Mouse (Mus musculus) embryonic facial prominence, embryonic 10.5 days (tissue): Measurements from ENCODE around the gene Slc2a6. TPM values are rescaled to one million over a fixed set of nuclear protein-coding genes. Genes with fewer than 3 reads are reported as not detected.
A peak's percentile ranks its signal among the peaks of the same experiment; 100 is the strongest.

Source experiments
- DNase-seq: peaks from one replicate; pipeline ENCODE4 v3.0.0-alpha.2; 2017; ENCODE audit warnings: low spot score
- H3K27ac ChIP-seq: fragments of 300-500 bp; sonication (generic); replicated peaks from 2 replicates; pipeline ENCODE4 v1.5.1; 2016; ENCODE audit warnings: mild to moderate bottlenecking
- H3K27me3 ChIP-seq: fragments of 300-500 bp; sonication (generic); replicated peaks from 2 replicates; pipeline ENCODE4 v1.6.1; 2016; ENCODE audit warnings: low read depth, mild to moderate bottlenecking; ENCODE audit not compliant: poor library complexity, severe bottlenecking
- H3K36me3 ChIP-seq: fragments of 300-500 bp; sonication (generic); replicated peaks from 2 replicates; pipeline ENCODE4 v1.6.1; 2016; ENCODE audit warnings: mild to moderate bottlenecking, moderate library complexity
- H3K4me1 ChIP-seq: fragments of 300-500 bp; sonication (generic); 2 replicates; pipeline ENCODE4 v1.6.1; 2016
- H3K4me3 ChIP-seq: fragments of 300-500 bp; sonication (generic); 2 replicates; pipeline ENCODE4 v1.5.1; 2016; ENCODE audit warnings: mild to moderate bottlenecking, moderate library complexity
- H3K9me3 ChIP-seq: fragments of 300-500 bp; sonication (generic); 2 replicates; pipeline ENCODE4 v1.6.1; 2016; ENCODE audit warnings: mild to moderate bottlenecking
- WGBS: fragments of 180-500 bp; shearing (Covaris S2); methylation state at CpG from one replicate; pipeline ENCODE4 v1.1.7; 2016; 5-methylcytosine and 5-hydroxymethylcytosine counted together
- polyA plus RNA-seq: library from polyadenylated mRNA; unstranded; fragments of >200 nt; fragmentation: Nextera tagmentation; extraction: Ambion mirVana; gene quantifications from 2 replicates; pipeline ENCODE4 v1.2.1, GENCODE M21; 2016

Gene Slc2a6
- polyA plus RNA-seq, 1 experiment from 2014 or later: 2.3 TPM

- no peak overlapping the region for H3K27ac ChIP-seq
- H3K9me3 ChIP-seq: no peaks in the 10 kb centered on the region
- H3K4me3 ChIP-seq: no peak overlapping the region
- whole genome bisulfite sequencing: 91% methylated on average over 7 of the region's 7 CpGs
- H3K27me3 ChIP-seq: no peaks in the 10 kb centered on the region
- H3K4me1 ChIP-seq: no peaks in the 10 kb centered on the region
- no peaks in the 10 kb centered on the region for H3K36me3 ChIP-seq
- DNase-seq: no peak
Measured at GRCm38 (mm10) chr2:26997993-26998392, 29.8 kb downstream of the Slc2a6 start.

- no peaks in the 10 kb centered on the region for H3K9me3 ChIP-seq
- no peak for DNase-seq
- no peaks in the 10 kb centered on the region for H3K27me3 ChIP-seq
- no peaks in the 10 kb centered on the region for H3K4me1 ChIP-seq
- WGBS: 82% methylated on average over 1 of the region's 1 CpGs
- no peak overlapping the region for H3K27ac ChIP-seq
- H3K36me3 ChIP-seq: no peaks in the 10 kb centered on the region
- no peak overlapping the region for H3K4me3 ChIP-seq
Measured at GRCm38 (mm10) chr2:26997498-26997897, 30.3 kb downstream of the Slc2a6 start.

- 83% methylated on average over 3 of the region's 3 CpGs for WGBS
- H3K4me1 ChIP-seq: no peaks in the 10 kb centered on the region
- H3K27ac ChIP-seq: no peak overlapping the region
- DNase-seq: no peak
- no peaks in the 10 kb centered on the region for H3K27me3 ChIP-seq
- no peaks in the 10 kb centered on the region for H3K36me3 ChIP-seq
- no peaks in the 10 kb centered on the region for H3K9me3 ChIP-seq
- H3K4me3 ChIP-seq: no peak overlapping the region
Measured at GRCm38 (mm10) chr2:26993936-26994335, 33.9 kb downstream of the Slc2a6 start.

GRCm38 (mm10) chr2:26984640-26985039 lies 43.2 kb downstream of the Slc2a6 start:
- H3K9me3 ChIP-seq: no peaks in the 10 kb centered on the region
- no peak for DNase-seq
- H3K27ac ChIP-seq: no peak overlapping the region
- H3K4me1 ChIP-seq: no peaks in the 10 kb centered on the region
- H3K27me3 ChIP-seq: no peaks in the 10 kb centered on the region
- WGBS: 85% methylated on average over 5 of the region's 5 CpGs
- H3K4me3 ChIP-seq: no peak overlapping the region
- H3K36me3 ChIP-seq: no peaks in the 10 kb centered on the region

- no peaks in the 10 kb centered on the region for H3K9me3 ChIP-seq
- H3K27me3 ChIP-seq: no peaks in the 10 kb centered on the region
- no peaks in the 10 kb centered on the region for H3K36me3 ChIP-seq
- H3K27ac ChIP-seq: no peak overlapping the region
- no peaks in the 10 kb centered on the region for H3K4me1 ChIP-seq
- DNase-seq: no peak
- 70% methylated on average over 2 of the region's 2 CpGs for WGBS
- H3K4me3 ChIP-seq: no peak overlapping the region
Measured at GRCm38 (mm10) chr2:26984179-26984578, 43.6 kb downstream of the Slc2a6 start.

- DNase-seq: no peak
- Histone ChIP-seq H3K4me1 (no peaks in the 10 kb centered on the region), H3K9me3 (no peaks in the 10 kb centered on the region), H3K4me3 (no peak overlapping the region), H3K27me3 (no peaks in the 10 kb centered on the region), H3K36me3 (no peaks in the 10 kb centered on the region), H3K27ac (no peak overlapping the region)
- WGBS: 80% methylated on average over 1 of the region's 1 CpGs
Measured at GRCm38 (mm10) chr2:26980361-26980760, 47.4 kb downstream of the Slc2a6 start.

- no peak overlapping the region for H3K4me3 ChIP-seq
- H3K9me3 ChIP-seq: no peaks in the 10 kb centered on the region
- H3K4me1 ChIP-seq: peaks cover 17% of the 10 kb centered on the region
- H3K27me3 ChIP-seq: no peaks in the 10 kb centered on the region
- H3K36me3 ChIP-seq: no peaks in the 10 kb centered on the region
- H3K27ac ChIP-seq: no peak overlapping the region
- peak; percentile 16 for DNase-seq
- WGBS: 60% methylated on average over 4 of the region's 4 CpGs
Measured at GRCm38 (mm10) chr2:26973960-26974359, 53.8 kb downstream of the Slc2a6 start.

- no peaks in the 10 kb centered on the region for H3K9me3 ChIP-seq
Measured at GRCm38 (mm10) chr2:26973116-26973515, 54.7 kb downstream of the Slc2a6 start, which contains the start of gene Adamts13. Adamts13 (plus strand) TSS chr2:26973416.

More at GRCm38 (mm10) chr2:26973116-26973515, 54.7 kb downstream of the Slc2a6 start, which contains the start of gene Adamts13:
- no peaks in the 10 kb centered on the region for H3K27me3 ChIP-seq
- no peak within 1 kb of the TSS; the same call in 1 of the 2 replicates for H3K27ac ChIP-seq
- DNase-seq: no peak
- no peak within 1 kb of the TSS for H3K4me3 ChIP-seq
- 78% methylated on average over 3 of the region's 3 CpGs for WGBS
- peaks cover 17% of the 10 kb centered on the region for H3K4me1 ChIP-seq
- H3K36me3 ChIP-seq: no peaks in the 10 kb centered on the region

Other genes starting within 250 kb of the Slc2a6 start
- gene Abo, start 163.0 kb downstream of the Slc2a6 start, polyA plus RNA-seq: not detected in 2 replicates
- 33.5 and 37.1 TPM in 2 replicates for gene Surf6, start 125.1 kb downstream of the Slc2a6 start, polyA plus RNA-seq
- gene Med22, start 117.3 kb downstream of the Slc2a6 start, polyA plus RNA-seq: 87.2 and 91.1 TPM in 2 replicates
- 720 and 721 TPM in 2 replicates for gene Rpl7a, start 117.2 kb downstream of the Slc2a6 start, polyA plus RNA-seq
- gene Surf2, start 111.6 kb downstream of the Slc2a6 start, polyA plus RNA-seq: 56.7 and 58.5 TPM in 2 replicates
- gene Surf1, start 111.5 kb downstream of the Slc2a6 start, polyA plus RNA-seq: 44.5 and 48.6 TPM in 2 replicates
- gene Surf4, start 94.1 kb downstream of the Slc2a6 start, polyA plus RNA-seq: 158 and 160 TPM in 2 replicates
- 0.11 and 0.14 TPM in 2 replicates for gene Stkld1, start 94.0 kb downstream of the Slc2a6 start, polyA plus RNA-seq
- gene Rexo4, start 63.6 kb downstream of the Slc2a6 start, polyA plus RNA-seq: 56.0 and 59.1 TPM in 2 replicates
- not detected in 2 replicates for gene Adamts13, start 54.6 kb downstream of the Slc2a6 start, polyA plus RNA-seq
- 91.0 and 97.4 TPM in 2 replicates for gene Cacfd1, start 18.1 kb downstream of the Slc2a6 start, polyA plus RNA-seq
- 0.17 TPM in 1 of 2 replicates, not detected in the other for gene Mymk, start 44.2 kb upstream of the Slc2a6 start, polyA plus RNA-seq
- gene Adamtsl2, start 51.4 kb upstream of the Slc2a6 start, polyA plus RNA-seq: 2.1 and 3.0 TPM in 2 replicates
- gene Fam163b, start 114.5 kb upstream of the Slc2a6 start, polyA plus RNA-seq: 0.06 and 0.10 TPM in 2 replicates
- gene Dbh, start 137.2 kb upstream of the Slc2a6 start, polyA plus RNA-seq: 0.25 and 0.87 TPM in 2 replicates
- 1.5 and 2.9 TPM in 2 replicates for gene Sardh, start 220.3 kb upstream of the Slc2a6 start, polyA plus RNA-seq